Mouse (Mus musculus): ENCODE measurements around the gene Ano6.
A peak's percentile ranks its signal among the peaks of the same experiment; 100 is the strongest.

The Ano6 gene

GRCm38 (mm10) chr15:95888556-95888955, 97.9 kb downstream of the Ano6 start:
- no peak for DNase-seq (ENCODE audit: low read depth, low spot score)

GRCm38 (mm10) chr15:95890368-95890767, 99.7 kb downstream of the Ano6 start:
- DNase-seq (ENCODE audit: low read depth, low spot score), result no peak

DNA sequence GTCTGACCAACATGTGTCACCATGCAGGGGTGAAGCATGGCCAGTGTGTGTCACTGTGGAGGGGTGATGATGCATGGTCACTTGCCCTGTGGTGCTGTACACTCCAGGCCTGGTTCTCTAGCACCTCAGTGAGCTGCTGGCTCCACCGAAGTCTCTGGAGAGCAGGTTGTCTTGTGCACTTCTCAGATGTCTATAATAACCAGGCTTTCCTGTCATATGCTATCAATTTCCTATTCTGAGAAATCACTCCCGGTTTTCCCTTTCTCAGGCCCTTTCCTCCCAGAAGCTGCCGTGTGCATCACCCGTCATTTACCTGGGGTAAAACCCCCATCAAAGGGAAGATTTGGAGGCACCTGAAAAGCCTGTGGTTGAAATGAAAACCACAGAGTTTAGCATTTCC, 101.5 kb downstream of the Ano6 start:
- DNase-seq (ENCODE audit: low read depth, low spot score), result no peak

GRCm38 (mm10) chr15:95892929-95893328, 102.3 kb downstream of the Ano6 start:
- no peak for DNase-seq (ENCODE audit: low read depth, low spot score)

- no peak for DNase-seq (ENCODE audit: low read depth, low spot score)
Measured at GRCm38 (mm10) chr15:95895699-95896098, 105.1 kb downstream of the Ano6 start.

GRCm38 (mm10) chr15:95897653-95898052, 107.0 kb downstream of the Ano6 start:
- DNase-seq (ENCODE audit: low read depth, low spot score), result no peak

DNA sequence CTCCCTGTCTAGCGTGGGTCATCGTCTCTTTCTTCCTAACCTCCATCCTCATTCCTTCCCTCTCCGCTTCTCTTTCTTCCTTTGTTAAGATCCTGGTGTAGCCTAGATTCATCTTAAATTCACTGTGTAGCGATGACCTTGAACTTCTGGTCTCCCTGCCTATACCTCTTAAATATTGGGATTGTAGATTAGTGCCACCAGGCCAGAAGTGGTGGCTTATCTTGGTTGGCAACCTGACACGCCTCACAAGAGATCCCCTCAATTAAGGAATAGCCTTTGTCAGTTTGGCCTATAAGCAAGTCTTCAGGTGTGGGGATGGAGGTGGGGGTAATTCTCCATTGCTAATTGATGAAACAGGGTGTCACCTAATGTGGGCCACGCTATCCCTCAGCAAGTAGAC, 107.8 kb downstream of the Ano6 start:
- no peak for DNase-seq (ENCODE audit: low read depth, low spot score)

- DNase-seq (ENCODE audit: low read depth, low spot score), result no peak
Measured at GRCm38 (mm10) chr15:95902396-95902795, 111.8 kb downstream of the Ano6 start.

- DNase-seq (ENCODE audit: low read depth, low spot score), result no peak
Measured at GRCm38 (mm10) chr15:95904247-95904646, 113.6 kb downstream of the Ano6 start.

- DNase-seq (ENCODE audit: low read depth, low spot score), result no peak
Measured at GRCm38 (mm10) chr15:95906017-95906749, 115.5 kb downstream of the Ano6 start.

- no peak for DNase-seq (ENCODE audit: low read depth, low spot score)
Measured at GRCm38 (mm10) chr15:95906891-95907290, 116.2 kb downstream of the Ano6 start.

DNA sequence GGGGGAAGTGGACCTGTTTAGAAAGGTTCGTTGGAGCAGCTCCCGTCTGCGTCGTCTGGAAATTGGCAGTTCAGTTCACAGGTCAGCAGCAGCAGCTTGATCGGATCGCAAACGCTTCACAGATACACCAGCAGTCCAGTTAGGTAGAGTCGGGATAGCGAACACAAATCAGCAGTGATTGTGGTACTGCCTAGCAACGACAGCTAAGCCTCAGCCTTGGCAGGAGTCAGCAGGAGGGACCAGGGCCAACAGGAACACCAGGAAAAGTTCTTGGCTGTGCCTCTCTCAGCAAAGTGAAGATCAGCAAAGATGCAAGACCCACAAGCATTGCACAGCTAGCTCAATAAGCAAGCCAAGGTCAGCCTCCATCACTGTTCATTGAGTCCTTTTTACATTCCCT, 116.7 kb downstream of the Ano6 start:
- DNase-seq (ENCODE audit: low read depth, low spot score), result no peak

- peak; percentile 46 for DNase-seq (ENCODE audit: low read depth, low spot score)
Measured at GRCm38 (mm10) chr15:95907909-95908308, 117.3 kb downstream of the Ano6 start.

- no peak for DNase-seq (ENCODE audit: low read depth, low spot score)
Measured at GRCm38 (mm10) chr15:95910099-95910780, 119.6 kb downstream of the Ano6 start.

DNA sequence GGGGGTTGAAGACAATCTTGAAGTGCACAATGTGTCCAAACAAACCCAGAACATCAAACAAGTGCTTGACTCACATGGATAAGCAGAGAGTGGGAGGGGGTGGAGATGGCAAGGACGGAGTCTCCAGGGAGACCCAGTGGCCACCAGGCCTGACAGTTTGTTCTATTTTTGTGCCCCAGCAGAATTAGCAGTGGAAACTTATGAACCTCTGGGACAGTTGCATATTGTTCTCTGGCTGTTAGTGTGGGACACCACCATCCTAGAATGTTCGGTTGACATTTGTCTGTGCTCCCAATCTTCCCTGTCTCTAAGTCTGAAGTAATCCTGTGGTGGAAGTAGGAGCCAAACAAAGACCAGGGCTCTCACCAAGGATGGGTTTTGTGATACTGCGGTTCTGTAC, 124.3 kb downstream of the Ano6 start:
- DNase-seq (ENCODE audit: low read depth, low spot score), result no peak

DNA sequence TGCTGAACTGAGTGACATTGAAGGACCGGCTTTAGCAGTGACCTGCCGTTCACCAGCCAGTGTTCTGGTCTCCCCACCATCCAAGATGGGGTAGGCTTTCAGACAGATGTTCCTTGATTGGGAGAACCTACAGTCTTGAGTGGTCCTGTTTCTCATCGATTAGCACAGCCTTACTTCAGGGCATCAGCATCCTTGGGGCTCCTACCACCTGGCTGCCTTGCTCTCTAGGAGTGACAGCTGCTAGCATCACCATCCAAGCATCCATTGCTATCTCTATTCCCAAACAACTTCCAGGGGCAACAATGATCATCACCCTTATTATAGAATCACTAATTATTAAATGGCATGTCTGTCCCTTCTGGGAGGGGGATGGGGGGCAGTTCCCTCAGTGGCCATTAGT, 124.8 kb downstream of the Ano6 start:
- DNase-seq (ENCODE audit: low read depth, low spot score), result no peak

- DNase-seq (ENCODE audit: low read depth, low spot score), result peak; percentile 37
Measured at GRCm38 (mm10) chr15:95917330-95917729, 126.7 kb downstream of the Ano6 start.

- DNase-seq (ENCODE audit: low read depth, low spot score), result no peak
Measured at GRCm38 (mm10) chr15:95920047-95920446, 129.4 kb downstream of the Ano6 start.

DNA sequence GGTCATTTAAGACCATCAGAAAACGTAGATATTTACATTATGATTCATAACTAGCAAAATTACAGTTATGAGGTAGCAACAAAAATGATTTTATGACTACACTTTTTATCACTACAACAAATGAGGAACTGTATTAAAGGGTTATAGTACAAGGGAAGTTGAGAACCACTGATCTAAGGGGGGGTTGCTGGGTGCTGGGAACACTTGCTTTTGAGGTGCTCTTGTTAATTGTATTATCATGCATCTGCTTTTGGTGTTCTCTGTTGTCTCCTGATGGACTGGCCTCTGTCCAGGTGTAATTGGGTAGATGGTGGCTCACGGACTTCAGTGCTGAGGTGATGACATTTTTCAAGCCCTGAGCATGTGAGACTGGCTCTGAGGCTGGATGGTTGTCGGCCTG, 130.4 kb downstream of the Ano6 start:
- no peak for DNase-seq (ENCODE audit: low read depth, low spot score)

DNA sequence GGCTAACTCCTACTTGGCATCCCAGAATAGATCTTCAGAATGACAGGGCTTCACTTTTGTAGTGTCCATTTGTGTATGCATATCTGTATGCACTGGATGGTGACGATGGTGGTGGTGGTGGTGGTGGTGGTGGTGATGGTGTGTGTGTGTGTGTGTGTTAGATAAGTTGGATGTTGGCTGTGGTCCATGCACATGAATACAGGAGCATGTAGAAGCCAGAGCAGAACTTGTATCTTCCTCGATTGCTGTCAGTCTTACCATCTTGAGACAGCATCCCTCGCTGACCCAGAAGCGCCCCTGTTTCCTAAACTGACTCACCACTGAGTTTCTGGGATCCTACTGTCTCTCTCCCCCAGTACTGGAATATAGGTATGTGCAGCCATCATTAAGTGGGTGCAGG, 131.0 kb downstream of the Ano6 start:
- no peak for DNase-seq (ENCODE audit: low read depth, low spot score)

GRCm38 (mm10) chr15:95922558-95922957, 131.9 kb downstream of the Ano6 start:
- DNase-seq (ENCODE audit: low read depth, low spot score), result no peak

DNA sequence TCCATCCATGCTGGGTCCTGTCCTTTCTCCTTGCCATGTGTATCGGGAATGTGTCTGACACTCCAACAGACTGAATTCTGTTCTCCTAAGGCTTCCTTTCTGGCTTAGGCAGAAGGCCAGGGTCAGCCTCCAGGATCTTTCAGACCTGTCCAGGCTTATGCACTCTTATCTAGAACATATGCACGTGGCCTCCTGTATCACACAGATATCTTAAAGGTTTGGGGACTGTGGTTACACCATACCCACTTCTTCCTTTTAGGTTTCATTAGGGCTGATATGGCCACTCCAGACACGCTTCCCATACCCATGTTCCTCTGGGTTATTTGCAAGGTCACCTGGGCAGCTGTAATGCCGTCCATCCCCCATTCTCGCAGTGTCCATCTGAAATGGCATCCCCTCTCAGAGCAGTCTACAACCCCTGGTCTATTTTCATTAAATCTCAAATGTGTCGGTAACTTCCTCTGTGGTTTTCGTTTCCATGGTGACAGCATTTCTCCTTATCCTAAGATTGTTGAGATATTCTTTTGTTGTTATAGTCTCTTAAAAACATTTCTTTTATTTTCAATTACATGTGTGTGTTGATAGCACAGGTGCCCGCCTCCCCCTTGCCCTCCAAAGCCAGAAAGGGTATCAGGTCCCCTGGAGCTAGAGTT, 134.8 kb downstream of the Ano6 start:
- no peak for DNase-seq (ENCODE audit: low read depth, low spot score)

- no peak for DNase-seq (ENCODE audit: low read depth, low spot score)
Measured at GRCm38 (mm10) chr15:95929087-95929486, 138.4 kb downstream of the Ano6 start.
